Mouse (Mus musculus) intestine, postnatal 0 days (tissue): Measurements from ENCODE around the gene Gm49601. TPM values are rescaled to one million over a fixed set of nuclear protein-coding genes. Genes with fewer than 3 reads are reported as not detected.

ENCODE experiments used
- ATAC-seq: fragments of 200-750 bp; cut with Nextera tagmentation; 2 replicates; pipeline ENCODE4 v1.8.0; 2017; ENCODE audit warnings: mild to moderate bottlenecking, moderate TSS enrichment, moderate library complexity
- H3K27ac ChIP-seq: fragments of 300-500 bp; sonication (generic); 2 replicates; pipeline ENCODE4 v1.5.1; 2014; ENCODE audit warnings: mild to moderate bottlenecking, low read depth, low read length, moderate library complexity
- H3K27me3 ChIP-seq: fragments of 300-500 bp; sonication (generic); replicated peaks from 2 replicates; pipeline ENCODE4 v1.6.1; 2014; ENCODE audit warnings: low read length, mixed read lengths; ENCODE audit not compliant: control insufficient read depth, insufficient read depth
- H3K36me3 ChIP-seq: fragments of 300-500 bp; sonication (generic); 2 replicates; pipeline ENCODE4 v1.6.1; 2014; ENCODE audit warnings: mild to moderate bottlenecking, moderate library complexity; ENCODE audit not compliant: control insufficient read depth, insufficient read depth
- H3K4me1 ChIP-seq: fragments of 300-500 bp; sonication (generic); replicated peaks from 2 replicates; pipeline ENCODE4 v1.6.1; 2014; ENCODE audit warnings: antibody characterized with exemption, low read length, mixed read lengths; ENCODE audit not compliant: control insufficient read depth, insufficient read depth
- H3K4me2 ChIP-seq: fragments of 300-500 bp; sonication (generic); replicated peaks from 2 replicates; pipeline ENCODE4 v1.6.1; 2014; ENCODE audit warnings: low read depth, mild to moderate bottlenecking, moderate library complexity
- H3K4me3 ChIP-seq: fragments of 300-500 bp; sonication (generic); 2 replicates; pipeline ENCODE4 v1.5.1; 2014; ENCODE audit warnings: low read depth, low read length
- H3K9ac ChIP-seq: fragments of 300-500 bp; sonication (generic); 2 replicates; pipeline ENCODE4 v1.6.1; 2014; ENCODE audit warnings: mild to moderate bottlenecking, low read depth, low read length
- H3K9me3 ChIP-seq: fragments of 300-500 bp; sonication (generic); 2 replicates; pipeline ENCODE4 v1.6.1; 2016; ENCODE audit warnings: mixed run types; ENCODE audit not compliant: control insufficient read depth
- CTCF ChIP-seq: sonication (generic); IDR thresholded peaks from 2 replicates; pipeline ENCODE4 v1.5.1; 2016; ENCODE audit warnings: low read depth, mild to moderate bottlenecking, control low read depth, antibody characterized with exemption, moderate library complexity
- WGBS: fragments of 180-500 bp; shearing (Covaris S2); extraction: QIAGEN DNeasy Blood & Tissue Kit; methylation state at CpG from one replicate; pipeline ENCODE4 v1.1.7; 2014; 5-methylcytosine and 5-hydroxymethylcytosine counted together
- polyA plus RNA-seq: library from polyadenylated mRNA; unstranded; fragments of >200 nt; fragmentation: Nextera tagmentation; extraction: Ambion mirVana; gene quantifications from 2 replicates; pipeline ENCODE4 v1.2.1, GENCODE M21; 2015

Gm49601 gene
- polyA plus RNA-seq, 1 experiment from 2014 or later: 1.4 TPM

DNA sequence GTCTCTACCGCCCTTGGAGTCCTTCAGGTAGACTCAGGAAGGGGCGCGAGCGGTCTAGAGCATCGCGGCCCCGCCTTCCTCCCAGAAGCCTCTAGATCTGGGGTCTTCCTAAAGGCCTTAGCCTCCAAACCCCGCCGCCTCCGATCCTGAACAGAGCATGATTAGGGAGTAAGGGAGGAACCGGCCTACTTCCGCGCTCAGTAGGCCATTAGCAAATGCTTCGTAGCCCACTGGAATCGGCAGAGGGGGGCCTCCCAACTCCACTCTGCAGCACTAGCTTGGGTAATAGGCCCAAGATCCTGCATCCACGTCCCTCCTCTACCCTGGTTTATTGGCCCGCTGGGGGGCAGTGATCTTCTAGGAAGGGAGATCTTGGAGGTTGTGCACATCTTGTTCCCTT lies 4.2 kb downstream of the Gm49601 start, which contains the start of gene Gp1bb:
Gene Gp1bb (minus strand): TSS at position 385 of the 400 bp plus-strand sequence.
- H3K4me2 ChIP-seq: peak within 1 kb of the TSS; percentile 74
- H3K27me3 ChIP-seq: peaks cover 44% of the 10 kb centered on the region
- H3K9me3 ChIP-seq: no peaks in the 10 kb centered on the region
- no peak for TF ChIP-seq CTCF
- H3K4me3 ChIP-seq: peak within 1 kb of the TSS; percentile 37; the same call in 1 of the 2 replicates
- H3K27ac ChIP-seq: no peak within 1 kb of the TSS
- no peak for ATAC-seq
- no peak within 1 kb of the TSS for H3K9ac ChIP-seq
- H3K4me1 ChIP-seq: peaks cover 4% of the 10 kb centered on the region; the same call in 1 of the 2 replicates
- 48% methylated on average over 17 of the region's 17 CpGs for WGBS
- H3K36me3 ChIP-seq: peaks cover 38% of the 10 kb centered on the region

DNA sequence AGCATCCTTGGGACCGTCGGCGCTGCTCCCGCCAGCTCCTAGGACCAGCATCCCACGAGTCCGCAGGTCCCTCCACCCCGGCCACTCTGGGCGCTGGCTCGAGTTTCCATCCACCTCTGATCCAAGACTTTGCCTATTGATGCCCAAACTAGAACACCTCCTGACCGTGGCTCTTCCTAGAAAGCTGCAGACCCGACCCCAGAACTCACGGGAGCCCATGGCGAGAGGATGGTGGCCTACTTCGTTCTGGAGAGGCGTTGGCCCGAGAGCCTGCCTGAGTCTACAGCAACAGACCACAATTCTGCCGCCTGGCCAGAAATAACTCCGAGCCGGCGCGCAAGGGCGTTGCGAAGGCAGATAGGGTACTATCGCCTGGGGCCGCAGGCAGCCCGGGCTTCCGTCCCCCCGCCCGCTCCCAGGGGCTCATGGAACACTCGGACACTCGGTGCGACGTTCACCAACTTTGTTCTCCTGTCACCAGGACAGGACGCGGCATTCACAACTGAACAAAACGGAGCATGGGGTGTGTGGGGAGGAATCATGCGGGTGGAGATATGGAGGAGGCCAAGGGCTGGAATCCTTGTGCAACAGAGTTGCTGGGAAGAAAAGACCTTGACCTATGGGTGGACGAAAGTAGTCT lies 4.7 kb downstream of the Gm49601 start:
- ATAC-seq: no peak
- TF ChIP-seq CTCF: no peak
- H3K4me1 ChIP-seq: no peaks in the 10 kb centered on the region; the same call in 1 of the 2 replicates
- no peak overlapping the region for H3K9ac ChIP-seq
- peaks cover 38% of the 10 kb centered on the region for H3K36me3 ChIP-seq
- no peak overlapping the region for H3K27ac ChIP-seq
- H3K4me3 ChIP-seq: peak overlapping the region; percentile 37
- 27% methylated on average over 38 of the region's 38 CpGs for WGBS
- no peaks in the 10 kb centered on the region for H3K9me3 ChIP-seq
- peak overlapping the region; percentile 74 for H3K4me2 ChIP-seq
- peaks cover 44% of the 10 kb centered on the region for H3K27me3 ChIP-seq

DNA sequence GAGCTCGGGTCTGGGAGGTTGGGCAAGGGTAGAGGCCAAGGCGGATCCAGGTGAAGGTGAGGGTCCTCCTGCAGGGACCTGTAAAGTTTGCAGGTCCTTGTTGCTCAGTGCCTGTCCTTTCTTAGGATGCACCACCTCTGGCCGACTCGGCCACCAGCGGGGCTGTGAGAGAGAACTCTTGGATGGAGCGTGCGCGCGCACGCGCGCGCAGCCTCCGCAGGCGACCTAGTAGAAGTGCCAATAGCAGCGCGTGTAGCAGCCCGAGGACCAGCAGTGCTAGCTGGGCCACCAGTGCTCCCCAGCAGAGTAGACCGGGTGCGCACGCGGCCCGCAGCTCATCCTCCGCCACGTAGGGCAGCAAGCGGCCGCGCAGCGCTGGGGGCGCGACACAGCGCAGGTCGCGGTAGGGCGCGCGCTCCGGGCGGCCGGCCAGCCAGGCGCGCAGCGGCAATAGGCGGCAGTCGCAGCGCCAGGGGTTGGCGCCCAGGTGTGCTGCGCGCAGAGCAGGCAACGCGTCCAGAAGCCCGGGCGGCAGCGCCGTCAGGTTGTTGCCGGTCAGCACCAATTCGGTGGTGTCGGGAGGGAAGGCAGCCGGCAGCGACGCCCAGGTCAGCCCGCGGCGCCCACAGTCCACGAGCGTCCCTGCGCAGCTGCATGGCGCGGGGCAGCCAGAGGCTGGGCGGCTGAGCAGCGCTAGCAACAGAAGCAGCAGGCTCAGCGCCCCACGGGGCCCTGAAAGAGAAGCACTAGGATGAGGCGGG lies 5.4 kb downstream of the Gm49601 start:
- Histone ChIP-seq H3K4me3 (peak overlapping the region; percentile 37), H3K9ac (no peak overlapping the region), H3K27ac (no peak overlapping the region), H3K4me2 (peak overlapping the region; percentile 74), H3K36me3 (peaks cover 38% of the 10 kb centered on the region), H3K4me1 (no peaks in the 10 kb centered on the region; the same call in 1 of the 2 replicates), H3K9me3 (no peaks in the 10 kb centered on the region), H3K27me3 (peaks cover 44% of the 10 kb centered on the region)
- 7% methylated on average over 72 of the region's 74 CpGs for WGBS
- no peak for TF ChIP-seq CTCF
- ATAC-seq: 0 out of 2 replicates have a peak, but pooled peaks have one; percentile 1

DNA sequence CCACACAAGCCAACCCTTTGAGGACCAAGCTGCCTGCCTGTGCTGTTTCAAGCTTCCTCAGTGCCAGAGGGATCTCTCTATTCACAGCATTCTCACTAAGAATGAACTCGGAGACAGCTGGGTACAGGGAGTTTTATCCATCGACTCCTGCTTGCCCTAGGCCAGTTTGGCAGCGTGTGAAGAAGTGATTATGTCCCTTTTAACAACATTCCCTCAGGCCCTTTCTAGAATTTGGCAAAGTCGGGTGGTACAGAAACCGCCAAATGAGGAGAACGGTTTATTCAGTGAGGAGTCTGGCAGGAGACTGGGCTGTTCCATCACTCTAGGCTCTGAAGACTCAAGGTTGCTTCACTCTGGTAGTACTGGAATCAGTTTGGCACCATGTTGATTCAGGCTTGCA lies 6.0 kb downstream of the Gm49601 start:
- ATAC-seq: no peak
- Histone ChIP-seq H3K27me3 (peaks cover 44% of the 10 kb centered on the region), H3K27ac (no peak overlapping the region), H3K9me3 (no peaks in the 10 kb centered on the region), H3K4me1 (no peaks in the 10 kb centered on the region; the same call in 1 of the 2 replicates), H3K4me3 (no peak overlapping the region), H3K9ac (no peak overlapping the region), H3K36me3 (peaks cover 37% of the 10 kb centered on the region), H3K4me2 (no peak overlapping the region)
- no peak for TF ChIP-seq CTCF
- 72% methylated on average over 6 of the region's 6 CpGs for WGBS

DNA sequence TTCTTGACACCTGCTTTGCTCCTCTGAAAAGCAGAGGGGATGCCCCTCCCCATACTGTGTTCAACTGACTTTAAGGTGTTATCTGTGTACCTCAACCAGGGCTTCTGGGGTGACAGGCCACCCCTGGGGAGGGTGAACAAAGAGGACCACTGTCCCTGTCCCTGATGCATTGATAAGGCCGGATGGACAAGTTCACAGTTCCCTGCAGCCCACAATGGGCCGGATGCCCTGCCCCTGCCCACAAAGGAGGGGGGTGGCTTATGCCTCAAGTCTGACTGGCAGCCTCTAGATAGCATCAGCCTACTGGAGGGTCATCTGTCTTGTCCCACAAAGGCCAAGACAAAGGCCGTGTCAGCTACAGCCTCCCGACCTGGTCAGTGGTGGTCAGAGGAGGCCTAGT lies 7.1 kb downstream of the Gm49601 start:
- no peaks in the 10 kb centered on the region; the same call in 1 of the 2 replicates for H3K4me1 ChIP-seq
- no peak for ATAC-seq
- no peaks in the 10 kb centered on the region for H3K9me3 ChIP-seq
- peaks cover 39% of the 10 kb centered on the region for H3K27me3 ChIP-seq
- no peak overlapping the region for H3K4me2 ChIP-seq
- H3K36me3 ChIP-seq: peaks cover 27% of the 10 kb centered on the region
- 84% methylated on average over 4 of the region's 4 CpGs for WGBS
- H3K9ac ChIP-seq: no peak overlapping the region
- no peak overlapping the region for H3K4me3 ChIP-seq
- H3K27ac ChIP-seq: no peak overlapping the region
- TF ChIP-seq CTCF: no peak

DNA sequence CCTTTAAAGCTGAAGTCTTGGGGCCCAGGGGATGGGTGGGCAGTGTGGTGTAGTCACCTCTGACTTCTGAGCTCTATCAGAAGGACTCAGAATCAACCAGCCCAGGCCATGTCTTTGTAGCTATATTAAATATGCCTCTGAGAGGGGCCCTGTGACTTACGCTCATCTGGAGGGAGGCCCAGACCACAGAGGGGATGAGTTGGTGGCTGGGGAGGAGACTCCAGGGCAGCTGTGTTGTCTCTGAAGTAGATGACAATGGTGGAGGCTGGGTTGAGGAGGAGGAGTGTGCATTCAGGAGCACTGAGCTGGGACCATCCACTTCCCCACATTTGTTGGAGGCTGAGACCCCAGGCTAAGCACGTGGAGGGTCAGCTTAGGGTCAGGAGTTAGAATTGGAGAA lies 7.9 kb downstream of the Gm49601 start:
- Histone ChIP-seq H3K36me3 (peaks cover 19% of the 10 kb centered on the region), H3K9me3 (no peaks in the 10 kb centered on the region), H3K4me3 (no peak overlapping the region), H3K9ac (no peak overlapping the region), H3K27ac (no peak overlapping the region), H3K4me1 (no peaks in the 10 kb centered on the region; the same call in 1 of the 2 replicates), H3K4me2 (no peak overlapping the region), H3K27me3 (peaks cover 39% of the 10 kb centered on the region)
- ATAC-seq: no peak
- 68% methylated on average over 2 of the region's 2 CpGs for WGBS
- no peak for TF ChIP-seq CTCF
